Mouse (Mus musculus) liver, embryonic 13.5 days (tissue): ENCODE results near the gene Wdr45. TPM values are rescaled to one million over a fixed set of nuclear protein-coding genes. Genes with fewer than 3 reads are reported as not detected.

Source experiments
- ATAC-seq: fragments of 200-750 bp; cut with Nextera tagmentation; 2 replicates; pipeline ENCODE4 v1.8.0; 2017; ENCODE audit warnings: low read depth, mild to moderate bottlenecking, moderate number of reproducible peaks, moderate library complexity
- DNase-seq: peaks from one replicate; pipeline ENCODE4 v3.0.0; 2022
- H3K27ac ChIP-seq: fragments of 300-500 bp; sonication (generic); 2 replicates; pipeline ENCODE4 v1.5.1; 2015; ENCODE audit warnings: moderate library complexity, mild to moderate bottlenecking, inconsistent platforms
- H3K27me3 ChIP-seq: fragments of 300-500 bp; sonication (generic); 2 replicates; pipeline ENCODE4 v1.6.1; 2015; ENCODE audit warnings: mild to moderate bottlenecking, inconsistent platforms
- H3K36me3 ChIP-seq: fragments of 300-500 bp; sonication (generic); 2 replicates; pipeline ENCODE4 v1.6.1; 2015; ENCODE audit warnings: mild to moderate bottlenecking, inconsistent platforms
- H3K4me1 ChIP-seq: fragments of 300-500 bp; sonication (generic); replicated peaks from 2 replicates; pipeline ENCODE4 v1.6.1; 2015; ENCODE audit warnings: inconsistent platforms
- H3K4me2 ChIP-seq: fragments of 300-500 bp; sonication (generic); 2 replicates; pipeline ENCODE4 v1.6.1; 2015; ENCODE audit warnings: inconsistent platforms, mild to moderate bottlenecking, moderate library complexity
- H3K4me3 ChIP-seq: fragments of 300-500 bp; sonication (generic); replicated peaks from 2 replicates; pipeline ENCODE4 v1.5.1; 2015; ENCODE audit warnings: mild to moderate bottlenecking, inconsistent platforms
- H3K9ac ChIP-seq: fragments of 300-500 bp; sonication (generic); 2 replicates; pipeline ENCODE4 v1.6.1; 2015; ENCODE audit warnings: mild to moderate bottlenecking, inconsistent platforms
- H3K9me3 ChIP-seq: fragments of 300-500 bp; sonication (generic); replicated peaks from 2 replicates; pipeline ENCODE4 v1.6.1; 2016; ENCODE audit warnings: inconsistent platforms
- WGBS: fragments of 180-500 bp; shearing (Covaris S2); methylation state at CpG from one replicate; pipeline ENCODE4 v1.1.7; 2015; ENCODE audit not compliant: insufficient replicate concordance; 5-methylcytosine and 5-hydroxymethylcytosine counted together
- polyA plus RNA-seq: library from polyadenylated mRNA; unstranded; fragments of >200 nt; fragmentation: Nextera tagmentation; extraction: Ambion mirVana; gene quantifications from 2 replicates; pipeline ENCODE4 v1.2.1, GENCODE M21; 2015

Gene Wdr45
- polyA plus RNA-seq, 1 experiment from 2014 or later, result 15.2 TPM

DNA sequence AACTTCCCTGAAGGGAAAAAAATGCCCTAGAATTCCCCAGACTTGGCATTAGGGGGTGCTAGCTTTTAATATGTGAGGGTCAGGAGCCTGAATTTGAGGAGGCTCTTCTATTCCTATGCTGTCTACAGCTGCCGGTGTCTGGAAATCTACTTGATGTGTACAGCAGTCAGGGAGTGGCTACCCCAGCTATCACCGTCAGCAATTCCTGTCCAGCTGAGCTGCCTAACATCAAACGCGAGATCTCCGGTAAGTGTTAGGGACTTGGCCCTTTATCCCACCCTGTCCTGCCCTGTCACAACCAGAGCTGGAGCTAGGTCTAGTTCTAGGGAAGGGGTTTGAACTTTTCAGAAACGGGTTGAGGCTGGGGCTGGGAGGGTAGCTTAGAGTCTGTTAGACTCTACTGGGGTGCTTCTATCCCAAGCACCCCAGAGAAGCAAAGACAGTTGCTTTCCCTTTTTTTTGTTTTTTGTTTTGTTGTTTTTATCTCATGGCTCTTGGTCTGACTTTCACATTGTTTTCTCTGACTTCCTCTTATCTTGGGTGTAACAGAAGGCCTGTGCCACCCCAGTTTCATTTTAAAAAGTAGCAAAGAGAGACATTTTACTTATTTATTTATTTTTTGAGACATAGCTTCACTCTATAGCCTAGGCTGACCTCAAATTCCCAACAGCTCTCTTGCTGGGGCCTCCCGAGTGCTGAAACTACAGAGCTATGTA is 55.3 kb downstream of the Wdr45 start:
- ATAC-seq, result peak; percentile 52; the same call in 1 of the 2 replicates
- H3K4me3 ChIP-seq, result no peak overlapping the region
- DNase-seq, result no peak
- no peaks in the 10 kb centered on the region for H3K9me3 ChIP-seq
- H3K27me3 ChIP-seq, result no peaks in the 10 kb centered on the region
- H3K4me1 ChIP-seq, result peaks cover 35% of the 10 kb centered on the region
- 51% methylated on average over 7 of the region's 7 CpGs for WGBS
- H3K27ac ChIP-seq, result peak overlapping the region; percentile 71
- H3K4me2 ChIP-seq, result peak overlapping the region; percentile 24
- peaks cover 53% of the 10 kb centered on the region for H3K36me3 ChIP-seq
- H3K9ac ChIP-seq, result no peak overlapping the region; the same call in 1 of the 2 replicates

DNA sequence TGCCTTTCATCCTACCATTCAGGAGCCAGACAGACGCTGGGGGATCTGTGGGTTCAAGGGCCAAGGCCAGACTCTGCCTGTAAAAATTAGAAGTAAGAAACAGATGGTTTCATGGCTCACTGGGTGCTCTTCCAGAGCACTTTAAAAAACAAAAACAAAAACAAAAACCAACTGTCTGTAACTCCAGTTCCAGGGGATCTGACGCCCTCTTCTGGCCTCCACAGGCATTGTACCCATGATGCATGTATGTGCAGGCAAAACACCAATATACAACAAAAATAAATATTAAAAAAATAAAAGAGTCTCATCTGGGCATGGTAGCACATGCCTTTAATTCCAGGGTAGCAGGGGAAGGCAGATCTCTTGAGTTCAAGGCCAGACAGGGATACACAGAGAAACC is 58.6 kb downstream of the Wdr45 start:
- Histone ChIP-seq H3K9ac (no peak overlapping the region), H3K36me3 (peaks cover 40% of the 10 kb centered on the region)
- WGBS, result 43% methylated on average over 2 of the region's 2 CpGs

DNA sequence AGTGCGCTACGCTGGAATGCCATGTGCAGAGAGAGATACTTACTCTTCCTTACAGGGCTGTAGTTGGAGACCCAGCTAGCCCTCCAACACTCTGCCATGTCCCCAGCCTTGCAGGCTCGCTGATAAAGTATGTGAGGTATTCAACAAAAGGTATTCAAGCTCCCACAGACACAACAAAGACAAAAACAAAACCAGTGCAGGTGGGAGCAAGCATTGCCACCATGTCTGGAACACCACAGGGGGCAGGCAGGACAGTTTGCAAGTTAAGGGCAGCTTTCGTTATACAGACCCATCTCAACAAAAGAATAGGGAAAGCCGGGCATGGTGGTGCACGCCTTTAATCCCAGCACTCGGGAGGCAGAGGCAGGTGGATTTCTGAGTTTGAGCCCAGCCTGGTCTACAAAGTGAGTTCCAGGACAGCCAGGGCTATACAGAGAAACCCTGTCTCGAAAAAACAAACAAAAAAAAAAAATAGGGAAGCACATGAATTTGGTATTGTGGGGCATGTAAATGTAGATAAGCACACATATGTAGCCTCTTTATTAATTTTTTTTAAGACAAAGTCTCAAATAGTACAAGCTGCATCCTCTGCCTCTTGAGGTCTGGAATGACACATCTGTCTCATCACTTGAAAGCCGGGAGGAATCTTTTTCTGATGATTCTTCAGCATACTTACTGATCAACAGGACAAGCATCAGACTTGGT is 61.5 kb downstream of the Wdr45 start:
- no peak overlapping the region for H3K4me3 ChIP-seq
- ATAC-seq (no peak), DNase-seq (no peak)
- peaks cover 37% of the 10 kb centered on the region for H3K4me1 ChIP-seq
- WGBS, result 64% methylated on average over 9 of the region's 9 CpGs
- H3K9ac ChIP-seq, result no peak overlapping the region; the same call in 1 of the 2 replicates
- no peaks in the 10 kb centered on the region for H3K27me3 ChIP-seq
- no peak overlapping the region for H3K4me2 ChIP-seq
- peak overlapping the region; percentile 47; the same call in 1 of the 2 replicates for H3K27ac ChIP-seq
- H3K9me3 ChIP-seq, result no peaks in the 10 kb centered on the region
- peaks cover 23% of the 10 kb centered on the region for H3K36me3 ChIP-seq

More for the DNA sequence above, 58.6 kb downstream of the Wdr45 start:
- Histone ChIP-seq H3K4me2 (no peak overlapping the region), H3K4me1 (peaks cover 27% of the 10 kb centered on the region), H3K4me3 (no peak overlapping the region), H3K9me3 (no peaks in the 10 kb centered on the region), H3K27me3 (no peaks in the 10 kb centered on the region), H3K27ac (no peak overlapping the region)
- DNase-seq, result no peak
- no peak for ATAC-seq

DNA sequence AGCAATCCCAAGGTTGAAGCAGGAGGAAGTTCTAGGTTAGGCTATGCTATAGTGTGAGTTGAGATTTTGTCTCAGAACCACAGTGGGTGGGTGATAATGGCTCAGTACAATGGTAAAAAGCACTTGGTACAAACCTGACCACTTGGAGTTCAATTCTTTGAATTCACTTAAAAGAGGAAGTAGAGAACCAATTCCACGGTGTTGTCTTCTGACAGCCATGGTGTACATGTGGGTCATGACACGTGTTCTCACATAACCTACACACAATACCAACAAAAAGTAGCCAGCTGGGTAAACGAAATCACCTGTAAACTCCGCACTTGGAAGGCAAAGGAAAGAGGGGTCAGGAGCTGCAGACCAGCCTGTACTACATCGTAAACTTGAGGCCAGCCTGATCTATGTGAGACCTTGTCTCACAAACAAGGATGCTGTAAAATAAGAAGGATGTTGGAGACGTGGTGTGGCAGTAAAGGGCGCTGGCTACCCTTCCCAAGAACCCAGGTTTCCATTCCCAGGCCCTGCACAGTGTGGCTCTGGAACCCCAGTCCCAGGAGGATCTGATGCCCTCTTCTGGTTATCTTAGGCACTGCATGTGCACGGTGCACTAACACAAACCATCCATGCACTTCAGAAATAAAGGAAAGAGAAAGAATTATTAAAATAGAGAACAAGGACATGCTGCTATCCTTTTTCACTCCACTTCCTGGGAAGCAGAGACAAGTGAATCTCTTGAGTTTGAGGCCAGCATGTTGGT is 62.4 kb downstream of the Wdr45 start:
- H3K27ac ChIP-seq, result peak overlapping the region; percentile 95

More for the DNA sequence above, 62.4 kb downstream of the Wdr45 start:
- Histone ChIP-seq H3K9ac (no peak overlapping the region), H3K4me2 (no peak overlapping the region), H3K36me3 (peaks cover 19% of the 10 kb centered on the region), H3K27me3 (no peaks in the 10 kb centered on the region), H3K9me3 (no peaks in the 10 kb centered on the region), H3K4me3 (no peak overlapping the region), H3K4me1 (peaks cover 42% of the 10 kb centered on the region)
- peak; percentile 38 for DNase-seq
- WGBS, result 34% methylated on average over 8 of the region's 8 CpGs
- peak; percentile 59 for ATAC-seq

Other genes with a start within 250 kb of the Wdr45 start
- 0.05 TPM in 1 of 2 replicates, not detected in the other for gene Foxp3, start 140.7 kb upstream of the Wdr45 start, polyA plus RNA-seq
- 0.17 and 0.37 TPM in 2 replicates for gene Ppp1r3f, start 140.1 kb upstream of the Wdr45 start, polyA plus RNA-seq
- gene Ccdc22, start 108.8 kb upstream of the Wdr45 start, polyA plus RNA-seq, result 22.3 and 23.4 TPM in 2 replicates
- gene Cacna1f, start 107.2 kb upstream of the Wdr45 start, polyA plus RNA-seq, result 0.10 TPM in 1 of 2 replicates, not detected in the other
- 0.34 and 0.55 TPM in 2 replicates for gene Syp, start 75.9 kb upstream of the Wdr45 start, polyA plus RNA-seq
- gene Prickle3, start 57.1 kb upstream of the Wdr45 start, polyA plus RNA-seq, result 0.86 and 0.95 TPM in 2 replicates
- gene Plp2, start 42.9 kb upstream of the Wdr45 start, polyA plus RNA-seq, result 28.2 and 32.5 TPM in 2 replicates
- gene Magix, start 33.1 kb upstream of the Wdr45 start, polyA plus RNA-seq, result not detected in 2 replicates
- 15.0 and 17.7 TPM in 2 replicates for gene Gpkow, start 17.2 kb upstream of the Wdr45 start, polyA plus RNA-seq
- 0.25 TPM in 1 of 2 replicates, not detected in the other for gene Gm45208, start 7.9 kb downstream of the Wdr45 start, polyA plus RNA-seq
- 8.3 and 9.1 TPM in 2 replicates for gene Praf2, start 14.1 kb downstream of the Wdr45 start, polyA plus RNA-seq
- 1.7 TPM in 2 replicates for gene Ccdc120, start 36.6 kb downstream of the Wdr45 start, polyA plus RNA-seq
- 8.9 and 10.1 TPM in 2 replicates for gene Tfe3, start 48.2 kb downstream of the Wdr45 start, polyA plus RNA-seq
- gene Gripap1, start 75.4 kb downstream of the Wdr45 start, polyA plus RNA-seq, result 30.6 and 32.3 TPM in 2 replicates
- gene Kcnd1, start 108.0 kb downstream of the Wdr45 start, polyA plus RNA-seq, result 0.13 and 0.34 TPM in 2 replicates
- gene Otud5, start 127.0 kb downstream of the Wdr45 start, polyA plus RNA-seq, result 33.8 and 35.7 TPM in 2 replicates
- gene Pim2, start 163.9 kb downstream of the Wdr45 start, polyA plus RNA-seq, result 2.8 and 4.3 TPM in 2 replicates
- gene Slc35a2, start 169.7 kb downstream of the Wdr45 start, polyA plus RNA-seq, result 17.1 and 17.8 TPM in 2 replicates
- 58.2 and 60.3 TPM in 2 replicates for gene Pqbp1, start 184.9 kb downstream of the Wdr45 start, polyA plus RNA-seq
- 96.5 and 97.0 TPM in 2 replicates for gene Timm17b, start 185.0 kb downstream of the Wdr45 start, polyA plus RNA-seq
- not detected in 2 replicates for gene Gm10491, start 193.5 kb downstream of the Wdr45 start, polyA plus RNA-seq
- not detected in 2 replicates for gene Gm10490, start 195.2 kb downstream of the Wdr45 start, polyA plus RNA-seq
- 0.18 and 0.19 TPM in 2 replicates for gene Pcsk1n, start 205.5 kb downstream of the Wdr45 start, polyA plus RNA-seq
- gene Eras, start 214.3 kb downstream of the Wdr45 start, polyA plus RNA-seq, result not detected in 2 replicates
- 8.9 and 10.5 TPM in 2 replicates for gene Hdac6, start 233.6 kb downstream of the Wdr45 start, polyA plus RNA-seq